Mouse (Mus musculus): ENCODE results near the gene Mfap4. TPM values are rescaled to one million over a fixed set of nuclear protein-coding genes. Genes with fewer than 3 reads are reported as not detected.

The Mfap4 gene
- total RNA-seq, 2 experiments from 2014 or later: 70.7 to 78.0 TPM

GRCm38 (mm10) chr11:61519484-61520107 lies 34.4 kb downstream of the Mfap4 start:
- no peak for DNase-seq

GRCm38 (mm10) chr11:61526872-61527271 lies 41.6 kb downstream of the Mfap4 start:
- DNase-seq: peak; percentile 51

GRCm38 (mm10) chr11:61529268-61529713 lies 44.1 kb downstream of the Mfap4 start:
- no peak for DNase-seq

- DNase-seq: peak; percentile 25
Observed at GRCm38 (mm10) chr11:61532820-61533219, 47.6 kb downstream of the Mfap4 start.

DNA sequence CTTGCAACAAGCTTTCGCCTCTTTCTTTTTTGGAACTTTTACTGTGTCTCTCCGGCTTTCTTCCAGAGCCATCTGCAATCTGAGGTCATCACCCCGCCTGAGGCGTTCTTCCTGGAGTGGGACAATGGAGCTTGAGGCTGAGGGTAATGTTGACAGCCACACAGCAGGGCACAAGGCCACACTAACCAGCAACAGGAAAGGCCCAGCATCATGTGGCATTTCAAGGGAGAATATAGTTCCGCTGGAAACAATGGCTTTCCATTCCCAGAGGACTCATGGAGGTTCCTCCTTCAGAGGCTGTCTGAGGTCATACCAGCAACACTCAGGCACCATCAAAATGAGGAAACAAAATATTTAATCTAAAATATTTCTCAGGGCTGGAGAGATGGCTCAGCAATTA lies 48.3 kb downstream of the Mfap4 start:
- DNase-seq: peak; percentile 46

DNA sequence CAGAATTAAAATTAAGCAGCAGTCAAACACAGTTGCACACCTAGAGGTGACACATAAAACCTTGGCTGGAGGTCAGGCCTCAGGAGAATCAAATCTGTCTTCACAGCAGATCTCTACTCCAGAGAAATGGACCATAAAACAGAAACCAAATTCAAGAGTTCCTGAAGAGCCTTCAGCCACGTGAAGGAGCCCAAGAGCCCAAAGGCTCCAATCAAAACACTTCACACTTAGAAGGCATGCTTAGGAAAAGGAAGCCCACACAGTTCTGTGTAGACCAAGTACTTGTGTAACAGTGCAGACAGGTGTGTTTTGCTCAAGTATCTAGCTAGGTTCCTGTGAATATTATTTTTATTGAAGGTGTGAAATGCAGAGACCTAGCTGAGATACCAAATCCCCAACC lies 50.3 kb downstream of the Mfap4 start:
- no peak for DNase-seq

DNA sequence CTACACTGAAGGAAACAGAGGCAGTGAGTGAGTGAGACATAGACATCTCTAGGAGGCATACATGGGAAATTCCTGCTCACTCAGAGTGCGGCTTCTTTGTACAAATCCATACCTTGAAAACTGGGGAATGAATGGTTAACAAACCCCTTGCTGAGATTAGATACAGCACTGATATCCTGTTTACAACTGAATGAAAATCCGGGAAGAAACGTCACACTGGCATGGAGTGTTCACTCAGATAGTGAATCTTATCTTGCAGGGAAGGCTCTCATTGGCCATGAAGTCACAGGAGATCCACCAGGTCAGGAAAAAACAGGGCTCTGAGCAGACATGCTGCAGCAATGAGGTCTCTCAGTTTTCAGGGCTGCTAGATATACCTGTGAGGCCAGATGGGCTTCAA lies 51.7 kb downstream of the Mfap4 start:
- no peak for DNase-seq

GRCm38 (mm10) chr11:61537362-61537761 lies 52.1 kb downstream of the Mfap4 start:
- DNase-seq: no peak

Other genes with a start within 250 kb of the Mfap4 start
- gene Aldh3a2, start 218.0 kb upstream of the Mfap4 start, total RNA-seq (2021): 10 to 100 TPM; 43.4 to 43.6 TPM
- gene Slc47a2, start 142.6 kb upstream of the Mfap4 start, total RNA-seq (2021): under 1 TPM; 0.11 to 0.12 TPM
- 10 to 100 TPM; 30.7 to 36.2 TPM for gene Slc47a1, start 107.1 kb upstream of the Mfap4 start, total RNA-seq (2021)
- under 1 TPM; 0.14 to 0.16 TPM for gene Rnf112, start 31.3 kb upstream of the Mfap4 start, total RNA-seq (2021)
- gene Mapk7, start 9.0 kb downstream of the Mfap4 start, total RNA-seq (2021): 10 to 100 TPM; 16.0 to 16.8 TPM
- 10 to 100 TPM in 1 of 2 experiments, 1 to 10 TPM in 1; 9.8 to 12.0 TPM for gene B9d1, start 19.7 kb downstream of the Mfap4 start, total RNA-seq (2021)
- gene Epn2, start 94.3 kb downstream of the Mfap4 start, total RNA-seq (2021): 10 to 100 TPM; 33.6 to 34.7 TPM
- gene Grap, start 167.8 kb downstream of the Mfap4 start, total RNA-seq (2021): 10 to 100 TPM in 1 of 2 experiments, 1 to 10 TPM in 1; 8.8 to 10.4 TPM
- gene Fam83g, start 198.7 kb downstream of the Mfap4 start, total RNA-seq (2021): under 1 TPM; 0.17 to 0.25 TPM
- gene Slc5a10, start 235.4 kb downstream of the Mfap4 start, total RNA-seq (2021): not detected

Data from heart, postnatal 4 days (tissue).